ENCODE assay signal across 27 mouse cellular contexts in the genomic region with DNA sequence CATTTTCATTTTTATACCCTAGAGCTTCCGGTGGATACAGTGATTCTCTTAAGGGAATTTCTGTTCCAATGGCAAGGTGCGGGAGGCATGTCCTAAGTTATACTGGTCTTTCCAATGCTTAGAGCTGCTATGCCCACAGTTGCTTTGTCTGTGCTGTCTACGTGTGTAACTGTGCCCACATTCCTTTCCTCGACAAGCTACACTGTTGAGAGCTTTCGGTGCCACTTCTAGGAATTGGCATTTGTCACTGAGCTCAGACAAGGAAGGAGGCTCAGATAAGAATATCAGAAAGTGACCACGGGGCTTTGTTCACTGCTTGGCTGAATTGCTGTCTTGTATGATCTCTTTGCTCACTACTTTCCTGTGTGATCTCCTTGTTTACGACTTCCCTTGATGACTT.
DNase-seq lines count a peak whose midpoint lies in the region; ATAC-seq and TF ChIP-seq lines count a peak whose summit lies in the region.
"Had no signal": no experiment of that assay in that cellular context is flagged by ENCODE, and none has a peak within 500 bp of the region (broad histone marks: within the 10 kb centered on the region; RNA-seq: fewer than 3 reads in every experiment).

No protein-coding gene starts in this region.

- H3K4me3 ChIP-seq in heart, embryonic 16.5 days (ENCODE audit: low read length): no peak overlapping the region
- H3K4me3 ChIP-seq in heart, embryonic 10.5 days: no peak overlapping the region
- no peak overlapping the region for H3K4me3 ChIP-seq in lung, embryonic 16.5 days (ENCODE audit: low read length)
- H3K4me3 ChIP-seq in liver, embryonic 13.5 days (replicated peaks): no peak overlapping the region
- no peak overlapping the region for H3K4me3 ChIP-seq in liver, embryonic 16.5 days (ENCODE audit: low read depth, low read length)
- no peak overlapping the region for H3K4me3 ChIP-seq in thymus, adult 2 months (ENCODE audit: control insufficient read depth, insufficient read depth, low read length)
- H3K4me3 ChIP-seq: embryonic facial prominence, embryonic 10.5 days; embryonic facial prominence, embryonic 13.5 days; erythroblast, embryonic 14.5 days; forebrain, embryonic 12.5 days; forebrain, embryonic 15.5 days; heart, embryonic 13.5 days; hindbrain, embryonic 10.5 days; hindbrain, embryonic 13.5 days had no signal

- peak; percentile 83 for ATAC-seq in heart, embryonic 16.5 days (replicated peaks; ENCODE audit: extremely low read depth, insufficient read depth, low FRiP score)
- ATAC-seq in lung, embryonic 16.5 days (ENCODE audit: low read depth): peak; percentile 51
- peak; percentile 85 for ATAC-seq in liver, embryonic 13.5 days (ENCODE audit: low read depth)
- ATAC-seq in liver, embryonic 16.5 days (ENCODE audit: low read depth): peak; percentile 37; the same call in 1 of the 2 replicates
- ATAC-seq: CD4-positive, CD25-positive, alpha-beta regulatory T cell, adult 4 months; forebrain, embryonic 15.5 days; hindbrain, embryonic 16.5 days had no signal

- no peak for TF ChIP-seq POLR2A in thymus, adult 2 months (IDR thresholded peaks at IDR 0.05; ENCODE audit: control insufficient read depth, extremely low read depth, insufficient read depth, low read length, poor library complexity)

- H3K4me2 ChIP-seq in heart, embryonic 16.5 days (ENCODE audit: low read depth, low read length): no peak overlapping the region
- H3K4me2 ChIP-seq in lung, embryonic 16.5 days (ENCODE audit: low read depth, low read length): no peak overlapping the region
- no peak overlapping the region for H3K4me2 ChIP-seq in liver, embryonic 13.5 days
- H3K4me2 ChIP-seq in liver, embryonic 16.5 days (ENCODE audit: low read depth, low read length): no peak overlapping the region
- H3K4me2 ChIP-seq: embryonic facial prominence, embryonic 13.5 days; forebrain, embryonic 12.5 days; forebrain, embryonic 15.5 days; heart, embryonic 13.5 days; hindbrain, embryonic 13.5 days had no signal

- peaks cover 5% of the 10 kb centered on the region; the same call in 1 of the 2 replicates for H3K9me3 ChIP-seq in heart, embryonic 16.5 days (replicated peaks; ENCODE audit: control insufficient read depth, low read length)
- 0 out of 2 replicates have a peak, but pooled peaks cover 3% of the 10 kb centered on the region for H3K9me3 ChIP-seq in heart, embryonic 10.5 days
- no peaks in the 10 kb centered on the region for H3K9me3 ChIP-seq in lung, embryonic 16.5 days (ENCODE audit: control insufficient read depth, low read length)
- H3K9me3 ChIP-seq in liver, embryonic 13.5 days (replicated peaks): no peaks in the 10 kb centered on the region
- no peaks in the 10 kb centered on the region for H3K9me3 ChIP-seq in liver, embryonic 16.5 days (replicated peaks; ENCODE audit: control insufficient read depth, low read length)
- H3K9me3 ChIP-seq: embryonic facial prominence, embryonic 10.5 days; embryonic facial prominence, embryonic 13.5 days; forebrain, embryonic 12.5 days; forebrain, embryonic 15.5 days; heart, embryonic 13.5 days; hindbrain, embryonic 10.5 days had no signal

- H3K4me1 ChIP-seq in heart, embryonic 16.5 days (ENCODE audit: control insufficient read depth, insufficient read depth, low read length): no peaks in the 10 kb centered on the region
- no peaks in the 10 kb centered on the region for H3K4me1 ChIP-seq in heart, embryonic 10.5 days
- H3K4me1 ChIP-seq in lung, embryonic 16.5 days (replicated peaks; ENCODE audit: control insufficient read depth, insufficient read depth, low read length): no peaks in the 10 kb centered on the region
- H3K4me1 ChIP-seq in liver, embryonic 13.5 days (replicated peaks): peaks cover 16% of the 10 kb centered on the region
- no peaks in the 10 kb centered on the region for H3K4me1 ChIP-seq in liver, embryonic 16.5 days (ENCODE audit: control insufficient read depth, low read depth, low read length)
- H3K4me1 ChIP-seq in thymus, adult 2 months (replicated peaks; ENCODE audit: control insufficient read depth, insufficient read depth, low read length): no peaks in the 10 kb centered on the region
- H3K4me1 ChIP-seq: embryonic facial prominence, embryonic 10.5 days; embryonic facial prominence, embryonic 13.5 days; forebrain, embryonic 12.5 days; forebrain, embryonic 15.5 days; heart, embryonic 13.5 days; hindbrain, embryonic 10.5 days; hindbrain, embryonic 13.5 days had no signal

- no peak for TF ChIP-seq CTCF in thymus, adult 2 months (IDR thresholded peaks at IDR 0.05; ENCODE audit: borderline replicate concordance, control insufficient read depth, extremely low read depth, insufficient read depth, low read length, poor library complexity)

- H3K27ac ChIP-seq in heart, embryonic 16.5 days (ENCODE audit: low read length): peak overlapping the region; percentile 59
- H3K27ac ChIP-seq in heart, embryonic 10.5 days: no peak overlapping the region
- 0 out of 2 replicates have a peak overlapping the region, but pooled peaks have one; percentile 12 for H3K27ac ChIP-seq in lung, embryonic 16.5 days (ENCODE audit: low read length)
- no peak overlapping the region for H3K27ac ChIP-seq in liver, embryonic 13.5 days
- no peak overlapping the region for H3K27ac ChIP-seq in liver, embryonic 16.5 days (ENCODE audit: low read length)
- no peak overlapping the region for H3K27ac ChIP-seq in thymus, adult 2 months (ENCODE audit: control insufficient read depth, insufficient read depth, low read length)
- H3K27ac ChIP-seq: embryonic facial prominence, embryonic 10.5 days; embryonic facial prominence, embryonic 13.5 days; forebrain, embryonic 12.5 days; forebrain, embryonic 15.5 days; heart, embryonic 13.5 days; hindbrain, embryonic 10.5 days; hindbrain, embryonic 13.5 days had no signal

- no peak overlapping the region for H3K9ac ChIP-seq in heart, embryonic 16.5 days (ENCODE audit: low read length)
- no peak overlapping the region for H3K9ac ChIP-seq in lung, embryonic 16.5 days (ENCODE audit: low read length)
- no peak overlapping the region for H3K9ac ChIP-seq in liver, embryonic 13.5 days
- no peak overlapping the region for H3K9ac ChIP-seq in liver, embryonic 16.5 days (ENCODE audit: low read depth, low read length)
- H3K9ac ChIP-seq: embryonic facial prominence, embryonic 13.5 days; forebrain, embryonic 12.5 days; forebrain, embryonic 15.5 days; heart, embryonic 13.5 days; hindbrain, embryonic 13.5 days had no signal

- WGBS in heart, embryonic 16.5 days: 55% methylated on average over 7 of the region's 7 CpGs
- WGBS in heart, embryonic 10.5 days: 76% methylated on average over 7 of the region's 7 CpGs
- 68% methylated on average over 7 of the region's 7 CpGs for WGBS in lung, embryonic 16.5 days
- 33% methylated on average over 7 of the region's 7 CpGs for WGBS in liver, embryonic 13.5 days (ENCODE audit: insufficient replicate concordance)
- WGBS in liver, embryonic 16.5 days (ENCODE audit: insufficient replicate concordance): 42% methylated on average over 7 of the region's 7 CpGs
- 94% methylated on average over 7 of the region's 7 CpGs for WGBS in thymus, adult 2 months

- H3K27me3 ChIP-seq in heart, embryonic 16.5 days (ENCODE audit: control insufficient read depth, insufficient read depth, low read length): no peaks in the 10 kb centered on the region
- H3K27me3 ChIP-seq in heart, embryonic 10.5 days (ENCODE audit: insufficient read depth, poor library complexity, severe bottlenecking): no peaks in the 10 kb centered on the region
- H3K27me3 ChIP-seq in lung, embryonic 16.5 days (ENCODE audit: control insufficient read depth, insufficient read depth, low read depth, low read length): no peaks in the 10 kb centered on the region
- no peaks in the 10 kb centered on the region for H3K27me3 ChIP-seq in liver, embryonic 13.5 days
- no peaks in the 10 kb centered on the region for H3K27me3 ChIP-seq in liver, embryonic 16.5 days (ENCODE audit: control insufficient read depth, insufficient read depth, low read depth, low read length)
- no peaks in the 10 kb centered on the region for H3K27me3 ChIP-seq in thymus, adult 2 months (ENCODE audit: control insufficient read depth, insufficient read depth, low read length)
- H3K27me3 ChIP-seq: embryonic facial prominence, embryonic 13.5 days; forebrain, embryonic 12.5 days; forebrain, embryonic 15.5 days; heart, embryonic 13.5 days; hindbrain, embryonic 13.5 days had no signal

- DNase-seq in heart, embryonic 10.5 days (ENCODE audit: low spot score): no peak
- no peak for DNase-seq in lung, postnatal 25 days (ENCODE audit: low spot score)
- peak; percentile 15 for DNase-seq in liver, embryonic 13.5 days
- no peak for DNase-seq in thymus, adult 2 months
- no peak for DNase-seq in layer of hippocampus, postnatal 10 days (ENCODE audit: low spot score in 2 of 2)
- DNase-seq: adrenal gland, adult 8-10 months; adrenal gland, postnatal 25 days; cerebellum, adult 11-12 months; cerebellum, adult 8-10 months; cerebellum, postnatal 10 days; cerebellum, postnatal 36 days; embryo, embryonic 11 days; gastrocnemius, postnatal 25 days; heart, adult 18-20 months had no signal

- H3K36me3 ChIP-seq in heart, embryonic 16.5 days (ENCODE audit: control insufficient read depth, insufficient read depth): peaks cover 3% of the 10 kb centered on the region; the same call in 1 of the 2 replicates
- H3K36me3 ChIP-seq in heart, embryonic 10.5 days: peaks cover 8% of the 10 kb centered on the region; the same call in 1 of the 2 replicates
- H3K36me3 ChIP-seq in lung, embryonic 16.5 days (ENCODE audit: control insufficient read depth, insufficient read depth, low read length): no peaks in the 10 kb centered on the region
- no peaks in the 10 kb centered on the region for H3K36me3 ChIP-seq in liver, embryonic 13.5 days
- H3K36me3 ChIP-seq in liver, embryonic 16.5 days (ENCODE audit: control insufficient read depth, insufficient read depth): no peaks in the 10 kb centered on the region
- no peaks in the 10 kb centered on the region for H3K36me3 ChIP-seq in thymus, adult 2 months (ENCODE audit: control insufficient read depth, insufficient read depth, low read length)
- H3K36me3 ChIP-seq: embryonic facial prominence, embryonic 10.5 days; embryonic facial prominence, embryonic 13.5 days; forebrain, embryonic 12.5 days; forebrain, embryonic 15.5 days; hindbrain, embryonic 10.5 days had no signal

Comparison
In these comparisons a context has a peak if more than half of its experiments do, and no peak if none do; other contexts are left out.
1. H3K27ac ChIP-seq: peak in heart, embryonic 16.5 days (single experiment) and lung, embryonic 16.5 days (single experiment); none in heart, embryonic 10.5 days (single experiment), liver, embryonic 13.5 days (single experiment), liver, embryonic 16.5 days (single experiment) and thymus, adult 2 months (single experiment).
2. Peak in every context shown above with its lines, with median percentiles within 50 percentile points of each other: ATAC-seq.